Mouse (Mus musculus): Measurements from ENCODE around the gene Sox5.

DNA sequence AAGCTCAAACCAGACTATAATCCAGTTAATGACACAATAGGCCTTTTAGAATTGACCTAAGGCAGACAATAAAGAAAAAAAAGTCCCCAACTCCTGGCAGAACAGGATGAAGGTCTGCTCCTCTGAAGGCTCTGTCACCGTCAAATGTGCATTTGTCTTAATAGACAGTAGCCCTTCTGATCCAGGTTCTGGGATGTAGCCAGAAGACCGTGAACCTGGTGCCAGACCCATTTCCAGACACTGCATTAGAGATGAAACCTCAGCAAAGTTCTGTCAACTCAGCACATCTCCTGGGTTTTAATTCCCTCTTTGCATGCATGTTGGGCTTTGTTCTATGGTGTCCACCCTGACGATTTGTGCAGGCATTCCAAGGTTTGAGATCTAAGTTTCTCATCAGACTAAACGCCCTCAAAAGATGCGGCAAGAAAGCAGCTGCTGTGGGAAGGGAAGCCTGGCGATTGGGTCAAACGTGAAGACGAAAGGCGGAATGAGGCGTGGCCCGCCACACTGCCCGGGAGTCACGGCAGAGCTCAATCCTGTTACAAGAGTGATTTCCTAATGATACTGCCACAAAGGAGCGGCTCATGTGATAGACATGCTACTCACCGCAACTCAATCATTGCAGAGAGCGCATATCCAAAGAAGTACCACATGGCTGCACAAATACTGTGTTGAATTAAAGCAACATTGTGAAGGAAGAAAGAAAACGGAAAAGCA lies 394.1 kb downstream of the Sox5 start:
- TF ChIP-seq CTCF (IDR thresholded peaks at IDR 0.05; ENCODE audit: extremely low read depth, insufficient read depth, low read length) (no peak), POLR2A (IDR thresholded peaks at IDR 0.05; ENCODE audit: extremely low read depth, insufficient read depth, low read length) (no peak)

Data from cortical plate, adult 2 months (tissue).